Mouse (Mus musculus): ENCODE data around the gene Tmem260.

DNA sequence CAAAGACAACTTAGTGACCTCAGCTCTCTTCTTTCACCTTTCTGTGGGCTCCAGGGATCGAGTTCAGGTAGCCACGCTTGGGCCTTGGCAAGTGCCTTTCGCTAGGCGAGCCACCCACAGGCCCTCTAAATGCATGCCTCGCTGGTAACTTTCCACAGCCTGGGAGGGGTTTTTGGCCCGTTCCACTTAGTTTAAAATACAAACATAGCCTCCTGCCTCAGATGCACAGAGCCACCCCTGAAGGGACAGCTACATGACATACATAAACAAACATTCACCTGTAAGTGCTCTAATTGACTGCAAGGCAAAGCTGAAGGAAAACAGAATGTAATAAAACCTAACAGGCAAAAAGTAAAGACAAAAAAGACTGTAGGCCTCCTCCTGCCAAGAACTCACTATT is 79.1 kb downstream of the Tmem260 start:
- TF ChIP-seq POLR2AphosphoS2 (IDR thresholded peaks at IDR 0.05; ENCODE audit: low read depth, low read length) = no peak
- TF ChIP-seq KAT2A (IDR thresholded peaks at IDR 0.05; ENCODE audit: insufficient replicate concordance, low read length) = no peak
- TF ChIP-seq JUND (conservative IDR thresholded peaks at IDR 0.05; ENCODE audit: low read depth, low read length) = no peak
- TF ChIP-seq ZNF384 (IDR thresholded peaks at IDR 0.05; ENCODE audit: low read depth, low read length) = no peak
- no peak for TF ChIP-seq CTCF (conservative IDR thresholded peaks at IDR 0.05 in 1 of 2, IDR thresholded peaks at IDR 0.05 in 1 of 2; ENCODE audit: low read depth in 2 of 2, low read length in 2 of 2)
- no peak for TF ChIP-seq MAX (IDR thresholded peaks at IDR 0.05; ENCODE audit: low read length)
- no peak for TF ChIP-seq NELFE (IDR thresholded peaks at IDR 0.05; ENCODE audit: low read depth, low read length)
- TF ChIP-seq TCF12 (IDR thresholded peaks at IDR 0.05; ENCODE audit: low read depth, low read length) = no peak
- TF ChIP-seq CHD2 (IDR thresholded peaks at IDR 0.05; ENCODE audit: low read length) = no peak
- TF ChIP-seq POLR2A (IDR thresholded peaks at IDR 0.05; ENCODE audit: low read depth, low read length) = no peak
- TF ChIP-seq EP300 (IDR thresholded peaks at IDR 0.05; ENCODE audit: low read length) = no peak

All from CH12.LX (cell line).